Mouse (Mus musculus): ENCODE measurements around the gene Txnip. TPM values are rescaled to one million over a fixed set of nuclear protein-coding genes. Genes with fewer than 3 reads are reported as not detected.
A peak's percentile ranks its signal among the peaks of the same experiment; 100 is the strongest.

Gene Txnip
- polyA plus RNA-seq, 2 experiments from 2014 or later, result 376 to 396 TPM

DNA sequence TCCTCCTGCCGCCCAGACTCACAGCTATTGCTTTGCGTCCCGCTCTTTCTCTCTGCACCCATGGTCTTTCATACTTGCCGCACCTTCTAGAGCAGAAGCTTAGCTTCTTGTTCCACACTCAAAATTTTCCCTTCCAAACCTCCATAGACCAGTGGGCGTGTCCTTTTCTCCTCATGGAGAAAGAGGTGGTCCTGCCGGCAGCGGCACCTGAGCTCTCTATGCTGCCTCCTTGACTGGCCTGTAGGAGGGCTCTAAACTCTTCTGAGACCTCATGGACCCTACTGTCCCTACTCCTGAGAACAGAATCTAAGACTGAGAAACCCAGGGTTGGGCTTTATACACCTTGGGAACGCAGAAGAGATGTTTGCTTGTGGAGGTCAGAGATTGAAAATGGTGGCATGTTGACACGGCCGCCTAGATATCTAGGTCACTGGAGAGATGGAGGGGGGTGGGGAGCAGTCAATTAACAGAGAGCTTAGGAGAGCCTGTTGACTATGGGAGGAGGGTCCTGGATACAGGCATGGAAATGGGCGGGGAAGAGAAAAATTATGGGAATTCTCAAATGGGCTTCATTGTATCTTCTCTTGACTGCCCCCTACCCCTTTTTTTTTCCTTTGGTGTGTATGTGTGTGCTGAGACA is 12.3 kb downstream of the Txnip start:
- no peak for ATAC-seq

DNA sequence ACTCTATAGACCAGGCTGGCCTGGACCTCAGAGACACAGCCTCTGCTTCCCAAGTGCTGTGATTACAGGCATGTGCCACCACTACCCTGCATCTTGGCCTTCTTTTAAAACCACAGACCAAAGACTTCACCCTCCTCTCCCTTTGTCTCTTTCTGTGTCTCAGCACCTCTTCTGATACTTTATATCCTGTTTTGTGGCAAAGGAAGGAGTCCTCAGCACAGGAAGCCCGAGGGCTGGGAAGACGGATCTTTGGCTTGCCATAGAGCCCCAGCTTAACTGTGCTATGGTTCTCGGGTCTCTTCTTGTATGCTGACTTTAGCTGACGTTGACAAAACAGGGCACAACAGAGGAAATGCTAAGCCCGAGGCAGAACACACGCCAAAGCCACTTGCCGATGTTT is 12.9 kb downstream of the Txnip start:
- peak; percentile 53 for ATAC-seq

DNA sequence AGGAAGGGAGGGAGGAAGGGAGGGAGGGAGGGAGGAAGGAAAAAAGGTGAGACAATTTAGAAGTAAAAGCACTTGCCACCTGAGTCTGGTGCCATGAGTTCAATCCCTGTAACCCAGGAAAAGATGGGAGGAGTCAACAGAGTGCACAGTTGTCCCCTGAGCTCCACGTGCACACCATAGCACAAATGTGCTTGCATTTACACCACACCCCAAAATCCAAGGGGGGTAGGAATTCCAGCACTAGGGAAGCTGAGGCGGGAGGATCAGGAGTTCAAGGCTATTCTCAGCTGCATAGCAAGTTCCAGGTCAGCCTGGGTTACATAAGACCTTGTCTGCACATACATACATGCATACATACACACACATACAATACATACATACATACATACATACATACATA is 13.6 kb downstream of the Txnip start:
- ATAC-seq, result no peak

GRCm38 (mm10) chr3:96571896-96572698 is 14.3 kb downstream of the Txnip start:
- ATAC-seq, result no peak

DNA sequence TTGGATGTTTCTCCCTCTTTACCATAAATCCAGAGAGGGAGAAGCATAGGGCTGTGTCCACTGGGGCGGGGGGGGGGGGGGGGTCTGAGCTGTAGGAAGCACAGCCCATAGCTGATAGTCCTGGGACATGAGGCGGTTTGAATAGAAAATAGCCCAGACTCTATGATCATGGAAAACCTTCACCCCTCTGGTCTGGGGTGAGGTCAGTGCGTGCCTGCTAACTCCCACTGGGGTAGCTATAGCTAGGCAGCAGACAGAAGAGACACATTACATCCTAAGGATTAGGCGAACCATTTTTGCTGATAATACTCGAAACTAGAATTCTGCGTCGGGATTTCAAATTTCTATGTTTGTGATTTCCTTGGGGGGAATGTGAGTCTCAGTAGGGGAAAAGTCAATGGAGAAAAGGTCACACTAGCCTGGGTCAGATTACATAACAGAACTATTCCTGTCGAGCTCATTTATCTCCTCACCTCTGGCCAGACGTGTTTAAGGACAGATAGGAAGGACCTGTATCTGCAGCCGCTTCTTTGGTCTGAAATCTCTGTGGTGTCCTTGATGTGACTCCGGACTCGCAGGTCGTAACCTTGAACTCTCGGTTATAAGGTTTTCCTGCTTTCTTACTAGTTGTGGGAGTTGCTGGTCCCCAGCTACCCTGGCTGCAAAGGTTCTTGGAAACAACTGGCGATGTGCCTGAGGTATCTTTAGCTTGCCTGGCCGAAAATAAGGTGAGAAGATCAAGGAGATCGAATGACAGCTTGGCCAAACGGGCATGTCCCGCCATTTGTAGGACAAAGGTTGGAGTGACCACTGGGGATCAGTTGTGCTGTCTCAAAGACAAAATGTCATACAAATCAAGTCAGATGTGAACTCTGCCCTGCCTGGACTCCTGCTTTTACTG is 16.1 kb downstream of the Txnip start:
- no peak for ATAC-seq

DNA sequence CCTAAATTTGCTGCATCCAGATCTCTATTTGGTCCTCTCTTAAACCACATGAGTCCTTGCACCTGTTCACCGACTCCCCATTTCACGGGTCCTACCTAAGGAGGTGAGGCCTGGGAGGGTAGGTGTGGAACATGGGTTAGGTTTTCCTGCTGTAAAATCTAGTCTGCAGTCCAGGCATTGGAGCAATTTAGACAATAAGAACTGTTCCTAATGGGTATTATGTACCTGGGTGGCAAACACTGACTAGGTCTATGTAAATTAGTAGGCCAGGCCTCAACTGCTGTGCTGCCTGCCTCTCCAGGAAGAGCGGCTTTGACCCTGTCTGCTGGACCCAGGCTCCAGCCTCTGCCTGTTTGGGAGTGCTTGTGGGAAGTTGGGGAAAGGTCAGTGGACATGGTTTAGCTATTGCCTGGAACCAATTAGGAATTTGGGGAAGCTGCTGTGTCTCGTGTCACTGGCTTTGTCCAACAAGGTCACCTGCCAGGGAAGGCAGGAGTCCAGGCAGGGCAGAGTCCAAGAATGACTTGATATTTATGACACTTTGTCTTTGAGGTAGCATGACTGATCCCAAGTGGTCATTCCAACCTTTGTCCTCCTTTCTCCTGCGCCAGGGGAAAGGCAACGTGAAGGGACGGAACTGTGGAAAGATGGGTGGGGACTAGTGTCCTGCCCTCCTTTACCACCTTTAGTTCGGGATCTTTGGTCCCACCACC is 17.7 kb downstream of the Txnip start:
- no peak for ATAC-seq

- peak; percentile 22 for ATAC-seq
Measured at GRCm38 (mm10) chr3:96576005-96576658, 18.4 kb downstream of the Txnip start.

DNA sequence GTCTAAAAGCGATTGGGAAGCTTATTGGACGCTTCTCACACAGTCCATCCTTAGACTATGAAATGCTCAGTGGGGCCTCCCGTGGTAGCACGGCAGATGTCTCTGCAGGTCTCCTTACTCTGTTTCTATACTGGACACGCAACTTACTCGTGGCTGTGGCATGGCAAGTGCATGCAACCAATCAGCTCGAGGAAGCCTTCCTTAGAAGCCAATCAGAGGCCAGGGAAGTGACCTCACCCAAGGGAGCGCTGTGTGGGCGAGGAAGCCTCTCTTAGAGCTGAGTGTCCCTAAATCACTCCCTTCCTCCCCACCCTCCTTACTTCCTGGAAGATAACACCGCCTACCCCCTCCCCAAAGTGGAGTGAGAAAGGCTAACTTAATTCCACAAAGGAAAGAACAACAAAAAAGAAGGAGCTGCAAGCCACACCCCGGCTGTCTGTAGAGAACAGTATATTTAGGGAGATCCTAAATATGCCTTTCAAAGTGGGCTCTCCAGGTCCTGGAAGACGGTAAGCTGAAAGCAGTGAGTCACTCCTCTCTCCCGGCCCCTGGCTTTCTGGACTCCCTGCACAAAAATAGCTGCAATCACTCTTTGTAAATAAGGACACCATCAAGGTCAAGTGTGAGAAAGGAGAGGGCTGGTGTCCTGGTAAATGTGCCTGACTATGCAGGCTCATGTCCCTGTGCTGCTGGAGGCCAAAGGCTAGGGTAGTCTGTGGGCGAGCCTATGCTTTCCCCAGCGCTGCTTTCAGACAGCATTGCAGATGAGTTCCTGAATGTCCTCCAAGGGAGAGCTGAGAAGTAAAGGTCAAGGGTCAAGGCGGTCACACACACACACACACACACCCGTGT is 19.2 kb downstream of the Txnip start, which contains the start of gene Gm16253:
Gene Gm16253 (plus strand): TSS at position 295 of the 852 bp plus-strand sequence.
- peak; percentile 87 for ATAC-seq

- no peak for ATAC-seq
Measured at GRCm38 (mm10) chr3:96577566-96577965, 19.8 kb downstream of the Txnip start.

- no peak for ATAC-seq
Measured at GRCm38 (mm10) chr3:96578561-96579238, 20.9 kb downstream of the Txnip start.

- ATAC-seq, result no peak
Measured at GRCm38 (mm10) chr3:96579239-96579750, 21.5 kb downstream of the Txnip start.

DNA sequence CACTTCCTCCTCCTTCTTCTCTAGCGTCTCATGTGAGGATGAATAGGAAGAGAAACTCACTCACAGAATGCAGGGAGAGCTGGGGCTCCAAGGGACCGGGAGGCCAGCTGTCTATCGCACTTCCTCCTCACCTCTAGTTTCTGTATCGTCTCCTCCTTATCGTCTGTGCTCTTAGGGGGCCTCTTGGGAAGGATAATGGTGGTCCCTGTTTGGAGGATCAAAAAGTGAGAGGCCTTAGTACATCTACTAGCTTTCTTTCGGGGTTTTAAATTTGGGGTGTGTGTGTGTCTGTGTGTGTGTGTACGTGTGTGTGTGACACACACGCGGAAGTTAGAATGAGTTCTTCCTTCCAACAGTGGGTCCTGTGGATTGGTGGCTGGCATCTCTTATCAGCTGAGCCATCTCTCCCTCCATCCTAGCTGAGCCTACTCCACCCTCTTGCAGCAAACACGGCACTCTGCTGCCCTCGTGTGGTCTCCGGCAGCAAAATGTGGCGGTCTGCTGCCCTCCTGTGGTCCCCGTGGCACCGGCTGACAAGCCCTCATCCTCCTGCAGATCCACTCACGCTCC is 22.2 kb downstream of the Txnip start:
- peak; percentile 62 for ATAC-seq

DNA sequence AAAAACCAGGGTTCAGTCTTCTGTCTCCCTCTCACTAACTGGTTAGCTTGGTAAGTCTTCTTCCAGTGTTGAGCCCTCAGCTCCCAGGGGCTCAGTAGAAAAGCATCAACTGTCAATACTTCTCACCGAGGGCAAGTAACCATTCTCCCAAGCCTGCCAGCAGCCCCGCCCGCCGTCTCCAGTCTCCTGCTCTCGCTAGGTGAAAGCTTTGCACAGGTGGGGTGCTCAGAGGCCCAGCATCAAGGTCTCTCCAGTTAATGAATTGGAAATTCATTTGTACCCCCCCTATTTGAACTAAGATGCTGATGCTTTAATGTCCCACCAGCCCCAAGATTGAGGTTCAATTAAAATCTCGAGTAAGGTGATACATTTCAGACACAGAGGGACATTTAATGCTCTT is 23.4 kb downstream of the Txnip start:
- no peak for ATAC-seq

GRCm38 (mm10) chr3:96581771-96582515 is 24.2 kb downstream of the Txnip start:
- no peak for ATAC-seq

DNA sequence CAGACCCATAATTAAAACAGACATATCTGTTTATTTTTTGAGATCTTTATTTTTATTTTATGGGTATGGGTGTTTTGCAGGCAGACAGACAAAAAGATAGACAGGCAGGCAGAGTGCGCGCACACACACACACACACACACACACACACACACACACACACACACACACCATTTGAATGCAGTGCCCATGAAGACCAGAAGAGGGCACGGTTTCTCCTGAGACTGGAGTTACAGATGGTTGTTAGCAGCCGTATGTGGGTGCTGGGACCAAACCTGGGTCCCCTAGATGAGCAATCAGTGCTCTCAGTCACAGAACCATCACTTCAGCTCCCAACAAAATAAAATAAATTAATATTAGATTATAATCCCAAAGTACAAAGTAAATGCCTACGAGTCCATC is 25.6 kb downstream of the Txnip start:
- ATAC-seq, result no peak

- no peak for ATAC-seq
Measured at GRCm38 (mm10) chr3:96590657-96591056, 32.9 kb downstream of the Txnip start.

- peak; percentile 18 for ATAC-seq
Measured at GRCm38 (mm10) chr3:96593374-96593773, 35.6 kb downstream of the Txnip start.

DNA sequence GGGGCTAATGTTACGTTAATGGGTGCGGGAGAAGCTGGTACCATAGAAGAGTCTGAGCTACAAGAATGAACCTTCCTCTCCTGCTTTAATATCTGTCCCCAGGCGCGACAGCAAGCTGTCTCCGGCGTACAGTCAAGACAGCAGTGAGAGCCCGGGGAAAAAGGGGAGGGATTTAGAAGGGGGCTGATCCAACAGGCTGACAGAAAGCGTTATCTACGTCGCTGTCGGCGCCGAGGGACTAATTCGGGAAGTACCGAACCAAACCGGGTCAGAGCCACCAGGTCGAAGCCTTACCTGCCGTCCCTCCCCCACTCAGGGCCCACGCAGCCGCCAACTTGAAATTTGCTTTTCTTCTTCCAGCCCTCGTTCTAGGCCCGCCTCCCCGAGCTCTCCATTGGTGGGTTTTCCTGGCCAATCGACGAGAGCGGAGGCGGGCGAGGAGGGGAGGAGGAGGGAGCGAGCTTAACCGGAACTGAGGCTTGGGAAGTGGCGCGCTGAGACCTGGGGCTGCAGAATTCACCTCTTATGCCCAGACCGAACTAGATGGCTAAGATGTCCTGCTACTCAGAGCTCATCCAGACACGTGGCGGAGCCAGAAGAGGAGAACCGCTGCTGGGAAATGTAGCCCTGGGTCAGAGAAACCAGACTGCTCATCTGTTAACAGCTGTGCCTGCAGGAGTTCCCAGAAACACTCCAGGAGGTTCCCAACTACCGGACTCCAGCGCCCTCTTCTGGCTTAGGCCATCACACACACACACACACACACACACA is 36.2 kb downstream of the Txnip start, which contains the start of gene Polr3gl:
Gene Polr3gl (minus strand): TSS at position 392 of the 771 bp plus-strand sequence.
- ATAC-seq, result peak; percentile 91
